Mouse (Mus musculus) G1E (cell line): ENCODE measurements around the gene LTO1. TPM values are rescaled to one million over a fixed set of nuclear protein-coding genes. Genes with fewer than 3 reads are reported as not detected.

ENCODE experiments used
- ATAC-seq: 2 replicates; pipeline ENCODE4 v1.8.0; 2016; ENCODE audit warnings: mild to moderate bottlenecking; ENCODE audit not compliant: insufficient number of reproducible peaks, poor library complexity, low FRiP score, severe bottlenecking; ENCODE audit errors: extremely low read depth
- DNase-seq: peaks from one replicate; pipeline ENCODE4 v3.0.0; 2012; ENCODE audit warnings: low spot score
- H3K27me3 ChIP-seq: 2 replicates; pipeline ENCODE4 v1.6.1; 2012; ENCODE audit warnings: mild to moderate bottlenecking, low read length, inconsistent platforms; ENCODE audit not compliant: insufficient read depth
- H3K36me3 ChIP-seq: replicated peaks from 2 replicates; pipeline ENCODE3; 2012; ENCODE audit warnings: mild to moderate bottlenecking, inconsistent platforms
- H3K4me1 ChIP-seq: 2 replicates; pipeline ENCODE4 v1.6.1; 2012; ENCODE audit warnings: low read depth, low read length, inconsistent platforms, mixed read lengths; ENCODE audit not compliant: insufficient read depth
- H3K4me3 ChIP-seq: 2 replicates; pipeline ENCODE4 v1.5.1; 2012; ENCODE audit warnings: low read depth, mild to moderate bottlenecking, inconsistent platforms, low read length, moderate library complexity, mixed read lengths
- H3K9me3 ChIP-seq: replicated peaks from 2 replicates; pipeline ENCODE4 v1.6.1; 2012; ENCODE audit warnings: inconsistent platforms
- CTCF ChIP-seq: IDR thresholded peaks from 2 replicates; pipeline ENCODE4 v1.5.1; 2012; ENCODE audit warnings: low read depth, low read length, inconsistent platforms, mixed read lengths
- GATA1 ChIP-seq: IDR thresholded peaks from 2 replicates; pipeline ENCODE4 v1.6.1; 2012; ENCODE audit warnings: borderline replicate concordance, low read length, inconsistent platforms, mixed read lengths
- GATA2 ChIP-seq: IDR thresholded peaks from 2 replicates; pipeline ENCODE4 v1.6.1; 2012; ENCODE audit warnings: low read depth, low read length, inconsistent platforms, borderline replicate concordance
- POLR2AphosphoS5 ChIP-seq: IDR thresholded peaks from 2 replicates; pipeline ENCODE4 v1.6.1; 2012; ENCODE audit warnings: low read depth, low read length, inconsistent platforms; ENCODE audit not compliant: insufficient replicate concordance
- TAL1 ChIP-seq: conservative IDR thresholded peaks from 2 replicates; pipeline ENCODE4 v1.6.1; 2012; ENCODE audit warnings: low read depth, low read length, inconsistent platforms, mixed read lengths
- polyA plus RNA-seq: library from polyadenylated mRNA; stranded (reverse); fragments of >175 nt; gene quantifications from 2 replicates; pipeline ENCODE4 v1.2.3, GENCODE M21; 2012
- total RNA-seq, 2 experiments: library from RNA; stranded (forward) in 1 of 2; stranded (reverse) in 1 of 2; fragments of 200-1000 nt in 1 of 2; fragments of >200 nt in 1 of 2; fragmentation: Nextera tagmentation in 1 of 2; gene quantifications; 2 replicates each; pipeline ENCODE4 v1.2.3; 2014 to 2017

LTO1 gene
- total and polyA plus RNA-seq, 3 experiments, result 13.7 to 34.0 (median 27.9) TPM

- H3K9me3 ChIP-seq, result no peaks in the 10 kb centered on the region
- no peak overlapping the region for H3K4me3 ChIP-seq
- no peaks in the 10 kb centered on the region for H3K4me1 ChIP-seq
- TF ChIP-seq CTCF (peak; percentile 57), GATA1 (no peak), TAL1 (no peak)
- ATAC-seq (no peak), DNase-seq (peak; percentile 49)
- H3K27me3 ChIP-seq, result peaks cover 34% of the 10 kb centered on the region
- H3K36me3 ChIP-seq, result peaks cover 38% of the 10 kb centered on the region
Measured at GRCm38 (mm10) chr7:144931778-144932177, 16.9 kb downstream of the LTO1 start.

GRCm38 (mm10) chr7:144932389-144932937, 17.6 kb downstream of the LTO1 start:
- Histone ChIP-seq H3K4me1 (peaks cover 4% of the 10 kb centered on the region; the same call in 1 of the 2 replicates), H3K27me3 (peaks cover 40% of the 10 kb centered on the region), H3K9me3 (no peaks in the 10 kb centered on the region), H3K36me3 (peaks cover 31% of the 10 kb centered on the region), H3K4me3 (no peak overlapping the region)
- DNase-seq (no peak), ATAC-seq (no peak)
- TF ChIP-seq TAL1 (no peak), CTCF (no peak), GATA2 (no peak), GATA1 (no peak), POLR2AphosphoS5 (no peak)

- H3K4me1 ChIP-seq, result peaks cover 10% of the 10 kb centered on the region
- no peaks in the 10 kb centered on the region for H3K9me3 ChIP-seq
- H3K36me3 ChIP-seq, result peaks cover 22% of the 10 kb centered on the region
- DNase-seq (no peak), ATAC-seq (no peak)
- TF ChIP-seq GATA2, result no peak
- no peak for TF ChIP-seq POLR2AphosphoS5
- no peak for TF ChIP-seq GATA1
- TF ChIP-seq TAL1, result no peak
- TF ChIP-seq CTCF, result no peak
- H3K27me3 ChIP-seq, result peaks cover 49% of the 10 kb centered on the region
- no peak overlapping the region for H3K4me3 ChIP-seq
Measured at GRCm38 (mm10) chr7:144933336-144933735, 18.4 kb downstream of the LTO1 start.

GRCm38 (mm10) chr7:144933796-144934195, 18.9 kb downstream of the LTO1 start:
- no peak overlapping the region for H3K4me3 ChIP-seq
- peaks cover 53% of the 10 kb centered on the region for H3K27me3 ChIP-seq
- DNase-seq, result no peak
- TF ChIP-seq TAL1 (no peak), GATA2 (no peak), POLR2AphosphoS5 (no peak), CTCF (no peak), GATA1 (no peak)
- peaks cover 18% of the 10 kb centered on the region for H3K36me3 ChIP-seq
- H3K4me1 ChIP-seq, result peaks cover 10% of the 10 kb centered on the region
- H3K9me3 ChIP-seq, result no peaks in the 10 kb centered on the region
- no peak for ATAC-seq

GRCm38 (mm10) chr7:144934901-144935300, 20.0 kb downstream of the LTO1 start:
- peaks cover 7% of the 10 kb centered on the region for H3K36me3 ChIP-seq
- no peak for ATAC-seq
- TF ChIP-seq TAL1 (no peak), GATA2 (no peak), CTCF (no peak), POLR2AphosphoS5 (no peak), GATA1 (no peak)

GRCm38 (mm10) chr7:144935563-144935962, 20.7 kb downstream of the LTO1 start:
- no peak for DNase-seq
- H3K4me1 ChIP-seq, result peaks cover 10% of the 10 kb centered on the region

More at GRCm38 (mm10) chr7:144934901-144935300, 20.0 kb downstream of the LTO1 start:
- H3K27me3 ChIP-seq, result peaks cover 64% of the 10 kb centered on the region
- DNase-seq, result no peak
- H3K9me3 ChIP-seq, result no peaks in the 10 kb centered on the region
- peaks cover 10% of the 10 kb centered on the region for H3K4me1 ChIP-seq
- H3K4me3 ChIP-seq, result no peak overlapping the region

GRCm38 (mm10) chr7:144936311-144936880, 21.5 kb downstream of the LTO1 start:
- Histone ChIP-seq H3K9me3 (no peaks in the 10 kb centered on the region), H3K4me3 (no peak overlapping the region), H3K4me1 (peaks cover 12% of the 10 kb centered on the region), H3K36me3 (no peaks in the 10 kb centered on the region), H3K27me3 (peaks cover 77% of the 10 kb centered on the region)
- TF ChIP-seq GATA2 (no peak), CTCF (no peak)
- ATAC-seq (no peak), DNase-seq (no peak)

More at GRCm38 (mm10) chr7:144935563-144935962, 20.7 kb downstream of the LTO1 start:
- peaks cover 2% of the 10 kb centered on the region for H3K36me3 ChIP-seq
- peaks cover 70% of the 10 kb centered on the region for H3K27me3 ChIP-seq
- no peaks in the 10 kb centered on the region for H3K9me3 ChIP-seq
- ATAC-seq, result no peak
- TF ChIP-seq TAL1, result no peak
- no peak for TF ChIP-seq GATA1
- no peak for TF ChIP-seq POLR2AphosphoS5
- H3K4me3 ChIP-seq, result no peak overlapping the region
